Mouse (Mus musculus): ENCODE measurements around the gene Usf2.

The Usf2 gene

DNA sequence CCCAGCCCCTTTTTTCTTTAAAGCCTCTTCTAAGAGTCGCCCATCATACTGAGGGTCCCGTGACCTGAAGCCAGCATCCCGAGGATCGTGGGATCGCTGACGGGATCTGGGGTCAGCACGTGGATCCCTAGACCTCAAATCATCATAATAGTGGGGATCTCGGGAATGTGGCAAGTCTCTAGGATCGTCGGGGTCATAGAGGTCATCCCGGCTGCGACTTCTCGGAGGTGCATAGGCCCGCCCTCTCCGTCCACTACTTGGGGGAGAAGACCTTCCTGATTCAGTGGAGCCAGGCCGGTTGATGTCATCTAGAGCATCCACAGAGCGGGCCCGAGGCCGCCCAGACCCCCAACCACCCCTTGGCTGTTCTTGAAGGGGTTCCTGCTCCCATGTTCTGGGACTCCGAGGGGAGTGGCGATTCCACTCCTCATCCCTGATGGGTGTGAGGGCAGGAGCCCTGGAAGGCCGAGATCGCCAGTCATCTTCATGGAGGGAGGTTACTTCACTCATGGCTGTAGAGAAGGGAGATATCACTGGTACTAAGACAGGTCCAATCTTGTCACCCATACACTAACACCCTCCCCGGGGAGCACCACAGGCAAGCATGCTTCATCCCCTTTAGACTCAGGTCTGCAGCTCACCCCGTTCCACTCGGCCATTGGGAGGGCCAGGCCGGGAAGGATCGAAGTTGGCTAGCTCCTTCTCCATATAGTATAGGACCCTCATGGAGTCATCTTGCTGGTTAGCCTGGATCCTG lies 1.7 kb upstream of the Usf2 start:
- 75% methylated on average over 28 of the region's 28 CpGs for WGBS

DNA sequence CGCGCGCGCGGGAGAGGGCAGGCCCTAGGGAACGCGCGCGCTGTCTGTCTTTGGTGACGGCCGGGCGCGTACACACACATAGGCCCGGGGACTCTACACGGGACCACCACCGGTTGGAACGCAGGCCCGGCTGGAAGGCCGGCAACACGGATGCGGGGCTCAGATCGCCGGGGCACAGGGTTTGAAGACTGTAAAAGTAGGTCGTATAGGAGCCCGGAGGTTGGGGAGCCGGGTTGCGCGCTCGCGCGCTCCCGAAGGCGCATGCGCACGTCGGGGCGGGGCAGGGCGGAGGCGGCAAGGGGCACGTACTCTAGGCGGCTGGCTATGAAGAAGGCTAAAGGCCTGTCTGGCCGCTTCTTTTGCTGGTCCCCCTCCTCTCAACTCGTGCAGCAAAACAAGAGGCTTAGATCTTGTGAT lies 772 bp upstream of the Usf2 start:
- WGBS: under 1% methylated on average over 43 of the region's 43 CpGs

DNA sequence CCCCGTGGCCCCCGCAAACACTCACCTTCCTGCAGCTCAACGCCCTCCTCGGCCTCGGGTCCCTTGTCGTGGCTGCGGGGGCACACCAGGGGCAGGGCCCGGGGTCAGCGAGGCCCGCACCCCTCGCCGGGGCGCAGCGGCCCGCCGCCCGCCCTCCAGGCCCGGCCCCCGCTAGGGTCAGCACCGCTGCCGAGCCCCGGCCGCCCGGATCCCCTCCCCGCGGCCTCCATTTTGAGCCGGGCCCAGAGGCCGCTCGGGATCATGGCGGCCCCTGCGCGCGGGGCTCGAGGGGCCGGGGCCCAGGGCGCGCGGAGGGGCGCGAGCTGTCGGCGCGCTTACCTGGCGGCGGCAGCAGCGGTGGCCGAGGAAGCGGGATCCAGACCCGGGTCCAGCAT lies 249 bp downstream of the Usf2 start:
- WGBS: 2% methylated on average over 18 of the region's 49 CpGs

DNA sequence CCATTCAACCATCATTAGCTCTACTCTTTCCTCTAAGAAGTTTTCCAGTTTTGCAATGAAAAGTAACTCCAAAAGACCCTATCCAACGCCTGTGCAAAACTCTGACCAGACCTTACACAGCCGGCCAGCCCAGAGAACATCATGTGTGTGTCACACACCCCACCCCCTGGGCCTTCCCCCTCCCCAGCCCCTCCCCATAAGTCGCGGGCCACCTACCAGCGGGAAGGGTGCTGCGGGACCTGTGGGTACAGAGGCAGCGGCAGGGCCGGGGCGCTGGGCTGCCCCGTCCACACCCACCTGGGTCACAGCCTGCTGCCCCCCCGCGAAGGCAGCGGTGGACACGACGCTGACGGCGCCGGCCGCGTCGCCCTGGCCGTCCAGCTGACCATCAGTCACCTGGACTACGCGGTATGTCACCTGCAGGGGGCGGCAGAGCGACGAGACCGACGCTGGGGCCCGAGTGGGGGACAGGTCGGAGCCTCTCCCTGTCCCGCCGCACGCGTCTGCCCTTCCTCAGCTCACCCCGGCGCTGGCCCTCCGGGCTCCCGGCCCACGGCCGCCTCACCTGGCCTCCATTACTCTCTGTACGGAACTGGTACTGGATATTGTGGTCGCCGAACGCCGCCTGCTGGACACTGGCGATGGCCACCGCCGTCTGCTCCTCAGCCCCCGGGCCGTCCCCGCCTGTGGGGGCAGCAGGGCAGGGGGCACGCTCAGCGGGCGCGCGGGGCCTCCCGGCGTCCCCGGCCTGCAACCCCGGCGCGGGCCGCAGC lies 833 bp downstream of the Usf2 start:
- WGBS: 2% methylated on average over 64 of the region's 64 CpGs

DNA sequence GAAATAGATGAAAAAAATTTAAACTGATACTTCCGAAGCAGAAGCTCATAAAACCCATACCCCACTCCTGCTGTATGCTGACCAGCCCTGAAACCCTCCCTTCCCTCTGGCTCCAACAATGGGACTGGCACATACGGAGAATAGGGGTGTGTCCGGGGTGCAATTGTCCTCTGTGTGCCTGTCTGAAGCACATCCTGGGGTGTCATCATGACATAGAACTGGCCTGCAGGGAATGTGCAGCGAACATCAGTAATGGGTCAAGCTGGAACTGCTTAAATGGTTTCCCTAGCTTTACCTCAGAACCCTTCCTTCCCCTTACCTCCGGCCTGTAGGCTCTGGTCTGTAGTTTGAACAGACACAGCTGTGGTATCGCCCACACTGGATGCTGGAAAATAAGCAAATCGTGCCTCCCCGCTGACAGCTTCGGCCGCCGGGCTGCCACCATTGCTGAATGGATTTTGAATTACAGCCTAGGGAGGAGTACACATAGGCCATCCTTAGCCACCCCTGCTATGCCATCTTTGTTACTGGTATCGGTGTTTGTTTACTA lies 1.6 kb downstream of the Usf2 start:
- WGBS: 61% methylated on average over 12 of the region's 12 CpGs

GRCm38 (mm10) chr7:30954036-30954435 lies 2.6 kb downstream of the Usf2 start:
- WGBS: 57% methylated on average over 3 of the region's 3 CpGs

DNA sequence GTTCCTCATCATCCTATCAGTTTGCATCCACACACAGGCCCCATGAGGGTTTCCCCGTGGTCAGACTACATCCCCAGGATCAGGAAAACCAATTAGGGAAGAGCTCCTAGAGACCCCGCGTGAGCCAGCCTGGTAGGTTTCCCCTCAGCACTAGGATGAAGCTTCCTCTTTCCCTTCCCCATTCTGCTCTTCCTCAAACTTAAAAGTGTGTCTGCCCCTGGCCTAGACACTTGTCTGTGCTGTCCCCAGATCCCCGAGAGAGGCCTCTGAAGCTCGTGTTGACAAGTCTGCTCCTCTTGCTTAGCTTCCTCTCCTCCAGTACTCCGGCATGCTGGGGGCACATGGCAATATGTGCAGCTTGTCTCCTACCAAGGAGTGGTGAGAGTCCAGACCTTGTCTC lies 3.1 kb downstream of the Usf2 start:
- WGBS: 82% methylated on average over 6 of the region's 6 CpGs

- 92% methylated on average over 16 of the region's 16 CpGs for WGBS
These were observed 4.0 kb downstream of the Usf2 start for GRCm38 (mm10) chr7:30952441-30953265.

GRCm38 (mm10) chr7:30949902-30950301 lies 6.7 kb downstream of the Usf2 start:
- WGBS: 78% methylated on average over 3 of the region's 3 CpGs

- 88% methylated on average over 7 of the region's 7 CpGs for WGBS
These were observed 10.7 kb downstream of the Usf2 start for GRCm38 (mm10) chr7:30945876-30946275.

GRCm38 (mm10) chr7:30945466-30945865 lies 11.1 kb downstream of the Usf2 start:
- WGBS: 85% methylated on average over 7 of the region's 7 CpGs

DNA sequence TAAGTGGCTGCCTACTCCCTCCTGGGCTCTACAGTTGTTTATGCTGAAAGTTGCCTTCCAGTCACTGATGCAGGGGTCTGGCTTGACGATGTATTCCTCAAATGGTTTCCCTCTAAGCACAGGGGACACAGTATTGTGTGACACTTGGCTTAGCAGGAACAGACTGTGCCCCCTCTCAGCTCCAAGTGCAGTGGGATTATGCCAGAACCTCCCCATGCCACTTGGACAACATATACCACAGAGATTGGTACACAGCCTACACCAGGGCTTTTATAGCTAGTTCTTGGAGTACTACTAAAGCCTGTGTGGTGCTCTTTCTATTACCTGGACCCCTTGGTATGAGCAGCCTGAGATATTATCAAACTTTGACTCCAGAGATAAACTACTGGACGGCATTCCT lies 11.9 kb downstream of the Usf2 start:
- WGBS: 54% methylated on average over 2 of the region's 2 CpGs

DNA sequence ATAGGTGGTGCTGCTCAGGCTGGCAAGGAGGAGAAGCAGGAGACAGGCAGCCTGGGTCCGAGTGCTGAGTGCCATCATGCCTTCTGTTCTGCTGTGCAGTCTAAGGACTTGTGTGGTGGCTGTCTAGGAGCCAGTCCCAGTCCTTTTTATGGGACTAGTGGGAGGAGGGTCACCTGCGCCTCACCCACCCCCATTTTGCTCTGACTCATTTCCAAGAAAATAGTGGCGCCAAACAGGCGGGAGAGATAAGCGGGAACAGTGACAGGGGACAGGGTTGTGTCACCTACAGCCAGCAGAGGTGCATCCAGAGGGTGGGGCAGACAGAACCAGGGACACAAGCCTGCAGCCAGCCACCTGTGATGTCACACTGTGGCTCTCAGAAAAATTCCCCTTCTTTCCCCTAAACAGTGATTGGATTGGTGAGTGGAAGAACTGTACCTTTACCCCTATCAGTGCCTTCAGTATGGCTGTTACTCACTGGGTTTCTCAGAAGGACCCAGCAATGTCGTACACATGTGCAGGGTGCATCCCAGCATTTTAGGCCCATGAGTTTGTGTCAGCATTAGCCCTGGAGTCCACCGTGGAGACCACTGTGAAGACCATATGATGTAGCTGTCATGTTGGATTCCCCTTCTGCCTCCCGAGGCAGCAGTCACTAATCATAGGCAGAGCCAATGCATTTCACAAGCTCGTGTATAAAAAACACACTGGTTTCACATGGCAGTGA lies 12.5 kb downstream of the Usf2 start, which contains the start of gene Hamp:
Gene Hamp, minus strand, starts transcription at position 124 of the 727 bp plus-strand sequence.
- 56% methylated on average over 9 of the region's 9 CpGs for WGBS

- 60% methylated on average over 3 of the region's 3 CpGs for WGBS
These were observed 14.2 kb downstream of the Usf2 start for GRCm38 (mm10) chr7:30942365-30942764.

DNA sequence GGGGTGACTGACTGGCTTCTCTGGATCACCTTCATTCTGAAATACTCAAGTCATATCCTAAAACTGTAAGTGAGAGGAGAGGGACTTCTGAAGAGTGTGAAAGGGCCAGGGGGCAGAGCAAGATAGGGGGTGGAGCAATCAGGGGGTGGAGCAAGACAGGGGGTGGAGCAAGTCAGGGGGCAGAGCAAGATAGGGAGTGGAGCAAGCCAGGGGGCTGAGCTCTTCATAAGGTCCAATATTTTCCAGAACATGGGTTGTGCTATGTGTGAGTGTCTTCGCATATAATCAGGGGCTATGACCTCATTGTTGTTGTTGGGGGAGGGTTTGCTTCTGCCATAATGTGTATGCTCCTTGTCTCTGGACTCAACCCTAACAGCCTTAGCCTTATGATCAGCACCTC lies 16.5 kb downstream of the Usf2 start:
- WGBS: 95% methylated on average over 1 of the region's 1 CpGs

DNA sequence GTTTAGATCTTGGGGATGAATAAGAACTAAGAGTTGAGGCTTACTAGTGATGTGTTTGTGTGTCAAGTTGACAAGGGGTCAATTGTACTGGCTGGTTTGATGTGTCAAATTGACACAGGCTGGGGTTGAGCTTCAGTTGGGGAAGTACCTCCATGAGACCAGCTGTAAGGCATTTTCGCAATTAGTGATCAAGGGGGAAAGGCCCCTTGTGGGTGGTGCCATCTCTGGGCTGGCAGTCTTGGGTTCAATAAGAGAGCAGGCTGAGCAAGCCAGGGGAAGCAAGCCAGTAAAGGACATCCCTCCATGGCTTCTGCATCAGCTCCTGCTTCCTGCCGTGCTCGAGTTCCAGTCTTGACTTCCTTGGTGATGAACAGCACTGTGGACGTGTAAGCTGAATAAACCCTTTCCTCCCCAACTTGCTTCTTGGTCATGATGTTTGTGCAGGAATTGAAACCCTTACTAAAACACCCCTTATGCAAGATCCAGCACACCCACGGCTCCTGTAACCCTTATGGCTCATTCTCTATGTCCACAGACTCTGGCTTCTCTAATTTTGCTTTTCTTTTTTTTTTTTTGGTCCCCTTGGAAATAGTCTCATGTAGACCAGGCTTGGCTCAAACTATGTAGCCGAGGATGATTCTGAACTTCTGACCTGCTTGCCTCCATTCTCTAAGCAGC lies 21.0 kb downstream of the Usf2 start:
- 78% methylated on average over 6 of the region's 6 CpGs for WGBS

GRCm38 (mm10) chr7:30924581-30924980 lies 32.0 kb downstream of the Usf2 start, which contains the start of gene Hamp2:
TSS of gene Hamp2 (minus strand) at chr7:30924681.
- 72% methylated on average over 2 of the region's 2 CpGs for WGBS

GRCm38 (mm10) chr7:30924071-30924470 lies 32.5 kb downstream of the Usf2 start:
- WGBS: 72% methylated on average over 3 of the region's 3 CpGs

DNA sequence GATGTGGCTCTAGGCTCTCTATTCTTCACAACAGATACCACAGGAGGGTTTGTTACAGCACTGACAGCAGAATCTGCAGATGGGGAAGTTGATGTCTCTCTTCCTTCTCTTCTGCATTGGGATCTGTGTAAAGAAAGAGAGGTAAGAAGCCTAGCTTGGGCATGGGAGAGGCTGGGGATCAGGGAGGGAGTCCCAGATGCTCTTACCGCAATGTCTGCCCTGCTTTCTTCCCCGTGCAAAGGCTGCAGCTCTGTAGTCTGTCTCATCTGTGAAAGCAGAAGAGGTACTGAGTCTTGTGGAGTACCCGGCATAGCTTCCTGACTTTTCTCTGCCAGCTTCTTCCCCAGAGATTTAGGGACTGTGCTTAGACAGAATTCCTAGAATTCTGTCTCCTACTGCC lies 34.1 kb downstream of the Usf2 start:
- WGBS: 51% methylated on average over 3 of the region's 3 CpGs

- 77% methylated on average over 3 of the region's 3 CpGs for WGBS
These were observed 36.4 kb downstream of the Usf2 start for GRCm38 (mm10) chr7:30920217-30920616.

DNA sequence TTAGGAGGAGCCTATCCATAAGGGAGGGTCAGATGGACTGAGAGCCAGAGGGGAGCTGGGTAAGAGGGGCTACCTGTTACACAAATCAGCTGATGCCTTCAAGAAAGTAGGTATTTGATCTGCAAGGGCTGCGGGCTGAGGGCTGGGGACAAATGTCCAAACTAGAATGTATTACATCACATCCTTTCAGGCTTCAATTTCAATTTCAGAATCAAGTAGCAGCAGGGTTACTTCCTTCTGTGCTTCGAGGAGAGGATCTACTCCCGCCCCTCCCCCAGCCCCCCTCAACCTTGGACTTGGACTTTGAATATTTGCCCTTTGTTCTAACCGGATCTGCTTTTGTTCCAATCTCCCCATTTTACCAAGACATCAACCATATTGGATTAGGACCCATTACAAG lies 39.4 kb downstream of the Usf2 start:
- 49% methylated on average over 4 of the region's 4 CpGs for WGBS

Data from cerebral cortex, adult 2 months (tissue).